Mouse (Mus musculus): ENCODE measurements at regions not wholly inside any gene's neighbourhood (a gene's known extent, or its start where the extent isn't known, plus 50 kb on each side); places are given as distances from the start of the nearest gene placed in this dataset.

DNA sequence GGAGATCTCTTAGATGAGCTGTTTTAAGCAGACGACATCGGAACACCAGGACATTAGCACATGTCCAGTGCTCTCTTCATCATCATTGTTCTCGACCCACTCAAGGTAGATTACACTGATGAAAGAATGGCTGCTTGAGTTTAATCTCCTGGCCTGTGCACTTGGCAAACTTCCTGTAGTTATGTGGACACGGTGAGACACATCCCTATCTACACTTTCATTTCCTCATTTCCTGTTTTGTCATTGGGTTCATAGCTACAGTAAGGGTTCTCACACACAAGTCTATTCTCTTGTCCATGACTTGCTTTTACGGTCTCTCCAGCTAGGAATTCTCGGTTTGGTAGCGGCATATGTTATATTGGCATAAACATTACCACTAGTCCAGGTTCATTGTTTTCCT, 190.5 kb downstream of the Pdgfra start:
- DNase-seq (ENCODE audit: low spot score in 2 of 2), result no peak

DNA sequence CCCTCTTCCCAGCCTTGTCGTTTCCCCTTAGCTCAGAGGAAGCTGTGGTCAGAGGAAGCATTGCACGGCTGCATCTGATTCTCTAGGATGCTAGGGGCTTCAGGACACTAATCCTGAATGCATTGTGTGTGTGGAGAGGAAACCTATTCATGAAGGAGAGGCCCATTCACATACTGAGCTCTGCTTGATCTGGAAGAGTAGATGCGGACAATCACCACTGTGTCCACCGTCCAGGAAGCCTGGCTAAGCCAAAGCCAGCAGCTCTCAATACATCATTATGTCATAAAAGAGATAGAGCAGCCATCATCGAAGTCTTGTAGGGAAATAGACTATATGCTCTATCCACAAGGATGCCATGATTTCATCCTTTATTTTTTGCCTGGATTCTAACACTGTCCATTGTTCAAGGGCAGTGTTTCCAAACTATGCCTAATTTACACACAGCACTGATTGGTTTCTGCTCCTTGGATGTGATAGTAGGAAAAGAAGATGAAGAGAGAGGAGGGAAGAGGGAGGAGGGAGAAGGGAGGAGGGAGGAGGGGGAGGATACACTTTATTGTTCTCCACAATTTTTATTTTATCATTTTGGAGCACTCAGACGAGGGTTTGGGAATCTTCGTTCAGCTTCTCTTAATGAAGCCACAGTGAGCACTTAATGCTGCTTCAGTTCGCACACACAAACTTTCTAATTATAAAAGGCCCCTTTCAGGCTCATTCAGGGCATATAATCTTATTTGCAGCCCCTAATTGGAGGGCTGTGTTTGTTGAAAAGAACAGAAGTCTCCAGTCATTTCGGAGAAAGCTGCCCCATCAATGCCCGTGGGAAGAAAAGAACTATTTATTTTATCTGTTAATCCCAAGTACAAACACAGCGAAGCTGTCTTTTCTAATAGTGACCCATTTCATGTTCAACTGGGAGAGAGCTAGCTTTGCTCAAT, 195.0 kb downstream of the Pdgfra start:
- DNase-seq (ENCODE audit: low spot score in 2 of 2), result no peak

DNA sequence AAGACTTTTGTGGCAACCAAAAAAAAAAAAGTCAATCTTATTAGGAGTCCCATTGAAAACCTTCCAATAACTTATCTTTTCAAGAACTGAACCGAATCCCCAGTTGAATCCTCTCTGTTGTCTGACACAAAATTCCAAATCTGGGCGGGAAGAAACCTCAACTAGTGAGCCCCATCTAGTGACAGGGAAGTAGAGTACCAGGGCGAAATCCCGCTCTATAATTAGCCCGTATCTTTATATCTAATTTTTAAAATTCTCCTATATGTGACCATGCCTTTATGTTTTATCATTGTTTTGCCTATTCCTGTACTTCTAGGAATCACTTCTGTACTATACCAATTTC, 195.7 kb downstream of the Pdgfra start:
- no peak for DNase-seq (ENCODE audit: low spot score in 2 of 2)

DNA sequence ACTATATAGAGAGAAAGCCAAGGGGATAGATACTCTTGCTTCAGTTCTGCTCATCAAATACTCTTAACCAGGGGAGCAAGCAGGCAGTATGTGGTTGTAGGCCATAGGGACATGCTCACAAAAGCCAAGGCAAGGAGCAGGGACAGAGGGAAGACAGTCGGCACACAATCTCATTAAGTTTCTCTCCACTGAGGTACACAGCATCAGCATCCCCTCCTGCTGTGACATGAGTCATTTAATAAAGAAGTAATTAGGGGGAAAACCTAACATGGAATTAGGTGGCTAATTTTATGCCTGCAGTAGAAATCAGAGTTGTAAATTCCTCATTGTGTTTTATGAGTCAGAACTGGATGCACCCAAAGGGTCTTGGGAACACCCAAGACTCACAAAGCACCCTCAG, 203.2 kb downstream of the Pdgfra start:
- no peak for DNase-seq (ENCODE audit: low spot score in 2 of 2)

DNA sequence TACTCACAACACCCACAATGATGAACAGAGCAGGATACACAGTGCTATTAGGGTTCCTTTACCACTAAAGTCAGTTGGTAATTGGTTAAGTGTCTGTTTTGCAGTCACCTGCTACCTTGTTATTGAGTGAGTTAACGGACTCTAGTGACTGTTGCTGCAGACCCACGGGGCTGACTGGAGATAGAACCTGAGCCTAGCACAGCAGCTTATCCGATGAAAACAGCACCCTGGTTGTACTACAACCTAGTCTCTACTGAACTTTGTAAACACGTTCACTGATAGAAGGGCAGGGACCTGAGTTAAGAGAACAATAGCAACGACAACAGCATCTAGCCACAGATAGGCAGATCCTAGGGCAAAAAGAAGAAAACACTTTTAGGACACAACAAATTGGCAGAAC, 206.8 kb downstream of the Pdgfra start:
- no peak for DNase-seq (ENCODE audit: low spot score in 2 of 2)

DNA sequence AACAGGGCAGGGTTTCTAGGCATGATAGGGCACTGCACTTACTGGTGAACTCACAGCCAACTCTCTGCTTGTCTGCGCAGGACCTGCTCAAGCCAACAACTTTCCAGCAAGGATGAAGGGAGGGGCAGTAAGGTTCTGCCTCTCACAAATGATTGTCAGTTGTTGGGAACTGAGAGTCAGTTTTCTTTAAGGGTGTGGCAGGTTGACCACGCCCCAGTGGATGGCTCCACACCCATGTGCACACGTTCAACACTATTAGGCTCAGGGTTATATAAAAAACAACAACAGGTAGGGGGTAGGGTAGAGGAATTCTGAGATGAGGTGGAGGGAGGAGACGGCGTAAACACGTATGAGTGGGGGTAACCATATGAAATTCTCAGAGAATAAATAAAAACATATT, 210.9 kb upstream of the Kit start:
- DNase-seq (ENCODE audit: low spot score in 2 of 2), result no peak

DNA sequence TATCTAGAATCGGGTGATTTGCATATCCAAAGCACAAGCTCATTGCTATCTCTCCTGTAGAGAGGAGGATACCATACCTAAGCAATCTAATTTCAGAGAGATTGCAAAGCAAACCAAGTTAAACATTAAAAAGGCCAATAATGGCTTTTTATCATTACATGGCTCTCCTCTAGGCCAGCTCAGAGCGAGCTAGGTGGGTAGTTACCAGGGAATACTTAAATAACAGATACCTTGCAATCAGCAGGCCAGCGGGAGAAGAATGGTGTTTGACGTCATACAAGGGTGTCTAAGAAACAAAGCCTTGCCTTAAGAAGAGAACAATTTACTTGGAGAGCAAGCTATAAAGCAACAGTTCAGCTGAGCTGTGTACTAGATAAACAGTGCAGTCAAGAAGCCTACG, 207.4 kb upstream of the Kit start:
- DNase-seq (ENCODE audit: low spot score in 2 of 2), result no peak

DNA sequence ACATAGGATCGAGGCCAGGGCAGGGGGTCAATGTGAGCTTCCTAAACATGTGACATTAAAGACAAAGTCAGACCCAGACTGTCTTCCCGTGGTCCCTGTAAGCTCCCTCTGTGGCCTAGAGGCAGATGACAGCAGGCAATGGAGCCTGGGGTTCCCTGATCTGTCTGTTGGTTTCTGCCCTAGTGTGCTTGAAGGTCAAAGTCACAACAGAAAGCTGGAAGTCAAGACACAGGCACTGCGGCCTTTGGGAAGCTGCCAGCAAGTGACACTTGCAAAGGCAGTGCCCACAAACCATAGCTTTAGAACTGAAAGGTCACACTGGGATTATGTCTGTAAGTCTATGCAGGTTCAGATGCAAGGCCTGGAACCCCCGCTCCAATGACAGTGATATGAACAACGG, 206.0 kb upstream of the Kit start:
- DNase-seq (ENCODE audit: low spot score in 2 of 2), result no peak

DNA sequence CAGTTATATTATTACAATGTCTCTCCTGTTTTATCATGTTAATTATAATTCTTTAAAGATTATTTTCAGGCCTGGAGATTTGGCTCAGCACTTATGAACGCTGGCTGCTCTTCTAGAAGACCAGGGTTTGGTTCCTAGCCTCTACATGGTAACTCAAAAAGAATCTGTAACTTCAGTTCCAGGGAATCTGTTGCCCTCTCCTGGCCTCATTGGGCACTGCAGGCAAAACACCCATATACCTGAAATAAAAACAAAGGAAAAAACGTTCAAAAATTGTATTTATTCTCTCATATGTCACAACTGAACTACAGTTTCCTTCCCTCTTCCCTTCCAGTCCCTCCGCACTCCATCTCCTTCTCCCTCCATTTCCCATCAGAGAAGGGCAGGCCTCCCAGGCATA, 201.9 kb upstream of the Kit start:
- DNase-seq (ENCODE audit: low spot score in 2 of 2), result peak in 1 of 2 experiments; percentile 11

DNA sequence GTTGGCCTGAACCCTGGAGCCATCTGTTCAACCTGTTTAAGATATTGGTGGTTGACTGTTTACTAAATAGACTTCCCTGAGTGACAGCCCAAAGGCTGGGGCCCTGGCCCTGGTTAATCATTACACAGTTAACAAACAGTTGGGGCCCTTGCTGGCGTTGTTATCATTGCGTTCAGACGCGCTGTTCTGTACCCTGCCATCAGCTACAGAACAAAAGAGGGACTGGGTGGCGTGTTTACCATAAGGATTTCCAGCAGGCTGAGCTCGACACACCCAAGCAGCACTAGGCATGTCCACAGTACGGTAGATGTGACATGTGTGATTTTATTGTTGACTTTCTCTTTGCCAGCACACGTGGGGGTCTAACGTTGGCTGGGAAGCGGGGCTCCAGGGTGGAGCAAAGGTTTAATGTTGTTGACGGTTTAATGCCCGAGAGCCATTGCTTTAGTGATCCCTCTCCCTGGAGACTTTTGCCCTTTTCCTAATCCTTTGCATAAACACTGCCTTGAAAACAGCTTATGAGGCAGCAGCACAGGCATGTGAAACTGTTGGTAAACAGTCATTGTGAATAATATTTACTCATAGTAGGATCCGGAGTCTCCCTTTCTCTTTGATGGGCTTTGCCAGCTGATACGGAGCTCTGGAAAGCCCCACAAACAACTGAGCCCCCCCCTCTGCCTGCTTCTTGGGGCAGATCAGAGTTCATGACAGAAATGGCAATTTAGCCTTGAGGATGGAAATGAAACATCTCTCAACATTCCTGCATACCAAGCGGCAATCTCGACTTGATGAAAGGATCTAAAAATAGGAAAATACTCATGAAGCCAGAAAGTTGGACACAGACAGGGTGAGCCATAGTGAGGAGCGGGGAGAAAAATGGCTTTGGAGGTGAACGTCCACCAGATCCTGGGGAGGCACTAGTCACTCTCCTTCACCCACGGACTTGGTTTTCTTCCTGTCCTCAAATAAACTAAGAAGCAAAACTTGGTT, 197.1 kb upstream of the Kit start:
- DNase-seq (ENCODE audit: low spot score in 2 of 2), result no peak

DNA sequence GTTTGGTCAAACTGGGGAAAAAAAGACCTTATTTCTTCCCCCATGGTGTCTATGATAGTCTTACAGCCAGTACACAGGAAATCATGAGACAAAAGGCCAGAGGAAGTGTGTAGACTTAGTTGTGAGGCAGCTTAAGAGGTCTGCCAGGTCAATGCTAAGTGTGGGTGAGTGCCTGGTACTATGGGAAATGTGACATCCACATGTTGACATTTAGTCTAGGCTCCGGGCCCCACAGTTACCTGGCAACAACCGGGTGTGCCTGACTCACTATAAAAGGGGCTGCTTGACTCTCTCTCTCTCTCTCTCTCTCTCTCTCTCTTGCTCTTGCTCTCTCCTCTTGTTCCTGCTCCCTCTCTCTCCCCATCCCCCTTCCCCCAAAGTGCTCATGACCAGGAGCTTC, 196.1 kb upstream of the Kit start:
- DNase-seq (ENCODE audit: low spot score in 2 of 2), result no peak

DNA sequence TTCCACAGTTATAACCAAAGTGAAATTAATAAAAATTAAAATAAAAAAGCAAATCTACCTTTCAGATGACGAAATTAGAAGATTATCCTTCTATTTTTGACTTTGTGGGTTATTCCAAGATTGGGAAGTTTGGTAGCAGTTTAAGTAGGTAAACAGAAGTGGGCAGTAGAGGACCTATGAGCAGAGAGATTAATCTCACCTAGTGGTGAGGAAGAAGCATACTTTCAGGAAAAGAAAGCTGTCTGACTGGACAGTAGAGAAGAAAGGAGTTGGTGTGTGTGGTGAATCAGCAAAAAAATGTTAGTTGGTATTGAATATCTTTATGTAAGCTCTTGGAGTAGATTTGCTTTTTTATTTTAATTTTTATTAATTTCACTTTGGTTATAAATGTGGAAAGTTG, 194.4 kb upstream of the Kit start:
- no peak for DNase-seq (ENCODE audit: low spot score in 2 of 2)

DNA sequence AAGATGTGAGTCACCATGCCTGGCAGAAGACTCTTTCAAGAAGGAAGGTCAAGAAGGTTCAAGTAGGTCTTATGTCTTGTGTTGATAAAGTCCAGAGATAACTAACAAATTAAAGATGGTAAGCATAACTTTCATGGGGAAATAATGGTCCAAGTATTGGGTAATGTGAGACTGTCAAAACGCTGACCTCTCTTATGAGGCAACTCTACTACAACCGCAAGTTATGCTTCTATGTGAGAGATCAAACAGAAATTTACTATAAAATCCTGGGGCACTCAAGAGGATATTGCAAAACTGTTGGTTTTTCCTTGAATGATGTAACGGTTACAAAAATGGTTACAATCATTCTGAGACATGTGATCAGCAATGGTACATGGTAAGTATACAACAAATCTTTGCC, 192.6 kb upstream of the Kit start:
- DNase-seq (ENCODE audit: low spot score in 2 of 2), result no peak

DNA sequence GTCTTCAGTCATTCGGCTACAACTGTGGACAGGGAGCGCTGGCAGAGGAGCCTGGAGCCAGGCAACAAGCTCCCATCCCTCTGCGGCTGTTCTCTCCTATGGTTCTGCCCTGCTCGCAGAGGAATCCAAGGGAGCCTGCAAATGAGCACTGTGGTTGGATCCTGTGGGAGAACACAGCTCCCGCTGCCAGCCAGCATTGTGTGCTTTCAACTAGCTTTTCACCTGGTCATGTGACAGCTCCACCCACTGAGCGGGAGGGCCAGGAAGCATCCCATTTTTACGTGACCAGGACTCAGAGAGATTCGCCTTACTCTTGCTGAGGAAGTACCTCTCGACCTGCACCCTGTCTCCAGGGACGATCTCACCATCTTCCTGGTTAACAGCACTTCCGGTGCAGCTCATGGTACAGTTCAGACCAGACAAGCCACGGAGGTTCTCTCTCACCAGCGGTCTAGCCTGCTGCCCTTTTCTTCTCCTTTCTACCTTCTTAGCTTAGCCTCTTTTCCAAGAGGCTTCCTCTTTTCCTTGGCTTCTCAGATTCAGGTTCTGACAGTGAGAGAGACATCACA, 186.7 kb upstream of the Kit start:
- no peak for DNase-seq (ENCODE audit: low spot score in 2 of 2)

DNA sequence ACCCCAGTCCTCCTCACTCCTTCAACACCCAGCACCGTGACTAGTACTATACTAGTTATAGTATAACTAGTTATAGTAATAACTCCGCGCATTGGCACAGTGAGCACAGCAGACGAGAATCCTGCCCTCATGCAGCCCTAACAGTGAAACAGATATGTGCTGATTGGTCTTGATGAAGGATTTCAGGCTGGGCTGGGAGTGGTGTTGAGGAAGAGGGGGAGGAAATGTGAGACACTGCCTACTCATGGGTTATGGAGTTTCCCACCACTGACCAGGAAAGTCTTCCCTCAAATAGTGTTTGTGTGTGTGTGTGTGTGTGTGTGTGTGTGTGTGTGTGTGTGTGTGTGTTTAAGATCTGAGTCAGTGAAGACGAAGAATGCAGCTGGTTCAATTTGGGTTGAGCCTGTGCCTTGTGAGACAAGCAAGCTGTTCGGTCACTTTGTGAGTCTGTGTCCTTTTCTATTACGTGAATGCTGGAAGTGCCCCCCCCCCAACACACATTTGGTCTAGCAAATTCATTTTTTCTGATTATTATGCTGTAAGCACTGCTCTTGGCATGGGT, 185.9 kb upstream of the Kit start:
- no peak for DNase-seq (ENCODE audit: low spot score in 2 of 2)

DNA sequence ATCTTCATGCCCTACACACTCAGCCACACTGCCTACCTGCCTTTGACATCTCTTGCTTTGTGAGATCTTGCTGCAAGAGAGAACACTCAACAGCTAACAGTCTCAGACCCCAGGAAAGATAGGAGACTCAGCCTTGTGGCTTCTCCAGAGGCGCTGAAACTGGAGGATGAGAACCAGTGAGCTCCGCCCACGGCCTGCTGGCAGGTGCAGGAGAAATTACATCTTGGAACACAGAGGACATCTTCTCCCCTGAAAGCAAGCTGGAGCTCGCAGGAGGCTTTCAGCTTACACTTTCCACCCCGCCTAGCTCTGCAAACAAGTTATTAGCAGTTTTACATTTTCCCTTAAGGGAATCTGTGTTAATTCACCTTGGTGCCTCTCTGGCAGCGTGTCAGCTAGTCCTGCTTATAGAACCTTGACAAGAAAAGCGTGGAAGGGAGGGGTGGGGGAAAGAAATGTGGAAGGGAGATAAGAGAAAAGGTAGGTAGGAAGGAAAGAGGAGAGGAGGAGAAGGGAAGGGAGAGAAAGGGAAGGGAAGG, 185.2 kb upstream of the Kit start:
- DNase-seq (ENCODE audit: low spot score in 2 of 2), result no peak

DNA sequence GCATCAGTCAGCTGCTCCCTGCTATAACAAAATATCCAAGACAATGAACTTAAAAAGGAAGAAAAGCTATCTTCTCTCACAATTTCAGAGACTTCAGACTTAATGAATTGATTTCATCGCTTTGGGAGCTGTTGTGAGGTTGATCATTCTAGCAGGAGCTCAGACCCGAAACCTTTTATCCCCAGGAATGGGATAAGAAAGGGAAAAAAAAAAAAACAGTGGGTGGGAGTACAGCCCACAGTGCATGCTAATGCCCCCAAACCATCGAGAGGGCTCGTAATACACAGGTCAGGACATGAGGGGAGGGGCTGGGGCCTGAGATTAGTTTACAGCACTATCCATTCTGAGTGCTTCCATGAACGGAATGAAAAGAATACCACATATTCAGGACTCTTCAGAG, 175.9 kb upstream of the Kit start:
- DNase-seq (ENCODE audit: low spot score in 2 of 2), result no peak

DNA sequence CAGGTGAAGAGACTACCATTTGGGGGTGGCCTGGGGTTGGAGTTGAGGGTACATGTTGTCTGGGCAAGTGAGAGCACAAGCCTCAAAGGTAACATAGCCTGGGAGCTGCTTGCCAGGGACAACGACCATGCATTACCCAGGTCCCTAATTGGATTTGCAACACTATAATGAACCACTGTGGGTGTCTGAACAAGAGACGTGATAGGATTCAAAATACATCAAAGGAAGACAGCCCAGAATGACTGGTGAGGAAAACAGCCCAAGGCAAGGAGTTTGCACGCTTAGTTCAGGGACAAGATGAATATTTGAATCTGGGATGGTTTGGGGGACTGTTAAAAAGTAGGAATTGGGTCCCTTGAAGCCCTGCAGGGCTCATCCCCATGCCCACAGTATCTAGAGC, 173.0 kb upstream of the Kit start:
- no peak for DNase-seq (ENCODE audit: low spot score in 2 of 2)

DNA sequence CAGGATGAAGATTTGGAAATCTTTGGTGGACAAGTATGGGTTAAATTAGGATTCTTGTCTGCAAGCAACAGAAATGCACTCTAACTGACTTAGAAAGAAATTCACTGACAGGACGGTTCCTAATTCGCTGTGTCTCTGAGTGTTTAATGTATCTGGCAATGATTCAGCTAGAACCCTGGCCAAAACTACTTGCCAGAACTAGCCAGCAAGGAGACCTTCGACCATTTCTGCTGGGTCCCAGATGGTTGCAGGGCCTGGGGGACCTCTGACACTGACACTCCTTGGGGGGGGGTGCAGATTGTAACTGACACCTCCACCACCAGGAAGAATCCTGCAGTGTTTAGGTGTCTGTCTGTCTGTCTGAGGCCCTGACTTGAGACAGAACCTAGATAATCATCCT, 172.1 kb upstream of the Kit start:
- no peak for DNase-seq (ENCODE audit: low spot score in 2 of 2)

DNA sequence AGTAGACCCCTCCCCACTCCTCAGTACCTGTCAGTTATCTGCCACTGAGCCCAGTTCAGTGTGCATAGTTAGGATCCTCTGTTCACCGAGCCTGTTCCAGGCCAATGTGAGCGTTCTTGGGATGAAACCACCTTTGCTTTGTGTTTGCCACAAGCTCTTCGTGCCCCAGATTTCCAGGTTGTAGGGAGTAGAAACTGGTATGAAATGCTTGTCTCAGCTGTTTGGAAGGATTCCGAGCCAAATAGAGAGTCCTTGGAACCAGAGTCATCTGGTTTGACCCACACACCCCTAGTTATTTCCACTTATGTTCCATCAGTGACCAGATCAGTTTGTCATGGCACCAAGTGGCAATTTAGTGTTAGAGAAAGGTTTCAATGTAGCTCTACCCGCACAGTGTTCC, 171.2 kb upstream of the Kit start:
- DNase-seq (ENCODE audit: low spot score in 2 of 2), result no peak

DNA sequence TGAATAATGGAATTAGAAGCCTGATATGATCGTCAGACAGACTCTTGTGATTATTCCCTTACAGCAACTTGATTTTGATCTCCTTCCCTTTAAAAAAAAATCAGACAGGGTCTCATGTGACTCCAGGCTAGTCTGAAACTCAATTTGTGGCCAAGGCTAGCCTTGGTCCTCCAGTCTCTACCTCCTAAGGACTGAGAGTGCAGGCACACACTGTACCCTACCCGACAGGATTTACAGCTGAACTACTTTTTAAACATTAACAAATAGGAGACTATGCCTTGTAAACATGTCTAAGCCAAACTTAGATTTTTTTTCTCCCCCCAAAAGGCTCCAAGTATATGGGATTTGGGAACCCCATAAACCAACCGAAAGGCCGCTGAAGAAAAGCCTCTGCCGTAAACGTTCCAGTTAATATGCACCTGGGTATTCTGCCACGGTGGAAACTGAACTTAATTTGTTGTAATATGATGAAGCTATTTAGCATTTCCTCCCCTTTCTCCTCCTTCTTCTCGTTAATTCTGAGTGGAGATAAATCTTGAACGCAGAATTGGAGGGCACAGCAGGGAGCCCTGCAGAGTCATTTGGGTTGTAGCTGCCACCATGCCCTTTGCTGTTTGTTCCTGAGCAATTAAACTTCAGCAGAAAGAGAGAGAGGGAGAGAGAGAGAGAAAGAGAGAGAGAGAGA, 170.0 kb upstream of the Kit start:
- DNase-seq (ENCODE audit: low spot score in 2 of 2), result no peak
